ENCODE assay signal across 14 mouse cellular contexts in the genomic region with DNA sequence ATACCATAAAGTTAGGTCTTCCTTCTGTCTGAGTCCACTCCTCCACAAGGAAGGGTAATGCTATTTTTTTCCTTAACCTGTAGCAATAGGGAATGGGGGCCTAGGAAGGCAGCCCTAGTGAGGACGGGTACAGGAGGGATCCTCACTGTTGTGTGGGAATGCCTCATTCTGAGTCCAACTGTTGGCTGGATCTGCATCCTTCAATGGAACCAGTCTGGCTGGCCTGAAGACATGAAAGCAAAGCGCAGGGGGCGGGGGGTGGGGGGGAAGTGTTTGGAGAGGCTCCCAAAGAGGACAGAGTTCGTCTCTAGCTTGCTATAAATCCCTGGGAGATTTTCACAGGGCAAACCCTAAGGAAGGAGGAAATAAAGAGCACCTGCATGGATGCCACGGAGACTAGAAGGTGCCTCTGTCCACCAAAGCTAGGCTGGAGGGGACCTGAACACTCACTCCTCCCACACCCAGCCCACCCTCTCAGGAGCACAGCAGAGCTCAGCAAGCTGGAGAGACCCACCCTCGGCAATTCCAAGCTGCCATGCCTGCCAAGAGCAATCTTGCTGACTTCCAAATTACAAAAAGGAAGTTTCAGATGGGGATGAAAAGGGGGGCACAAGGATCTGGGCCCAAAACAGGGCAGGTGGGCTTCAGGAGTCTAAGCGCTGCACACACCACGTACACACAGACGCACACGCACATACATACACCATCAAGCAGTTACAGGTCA. TPM values are rescaled to one million over a fixed set of nuclear protein-coding genes. Genes with fewer than 3 reads are reported as not detected.
A peak's percentile ranks its signal among the peaks of the same experiment; 100 is the strongest.
DNase-seq lines count a peak whose midpoint lies in the region; ATAC-seq and TF ChIP-seq lines count a peak whose summit lies in the region.
"Had no signal": no experiment of that assay in that cellular context is flagged by ENCODE, and none has a peak within 500 bp of the region (broad histone marks: within the 10 kb centered on the region; RNA-seq: fewer than 3 reads in every experiment).

No protein-coding gene starts in this region.

- 0 out of 2 replicates have a peak, but pooled peaks cover 13% of the 10 kb centered on the region for H3K27me3 ChIP-seq in lung, embryonic 14.5 days (ENCODE audit: insufficient read depth, low read length)
- H3K27me3 ChIP-seq in forebrain, embryonic 16.5 days (replicated peaks; ENCODE audit: control insufficient read depth, insufficient read depth, low read length), result no peaks in the 10 kb centered on the region
- H3K27me3 ChIP-seq in neural tube, embryonic 14.5 days (ENCODE audit: control insufficient read depth, insufficient read depth, low read length), result no peaks in the 10 kb centered on the region
- H3K27me3 ChIP-seq in liver, embryonic 12.5 days (replicated peaks), result peaks cover 53% of the 10 kb centered on the region

- H3K4me1 ChIP-seq in lung, embryonic 14.5 days (ENCODE audit: insufficient read depth), result 0 out of 2 replicates have a peak, but pooled peaks cover 8% of the 10 kb centered on the region
- peaks cover 32% of the 10 kb centered on the region for H3K4me1 ChIP-seq in forebrain, embryonic 16.5 days (replicated peaks; ENCODE audit: control insufficient read depth, insufficient read depth, low read length)
- peaks cover 16% of the 10 kb centered on the region for H3K4me1 ChIP-seq in neural tube, embryonic 14.5 days (ENCODE audit: control insufficient read depth, insufficient read depth, low read length)
- 0 out of 2 replicates have a peak, but pooled peaks cover 8% of the 10 kb centered on the region for H3K4me1 ChIP-seq in liver, embryonic 12.5 days

- intact Hi-C loops in left cerebral cortex, postnatal 36 days (cut with DNase I), result loop anchor here (5.0 kb wide), 2 partner anchors 39 to 64 kb away; no protein-coding TSS in a partner anchor

- peak overlapping the region; percentile 94 for H3K4me2 ChIP-seq in lung, embryonic 14.5 days
- H3K4me2 ChIP-seq in forebrain, embryonic 16.5 days (ENCODE audit: low read length), result peak overlapping the region; percentile 73
- peak overlapping the region; percentile 74 for H3K4me2 ChIP-seq in neural tube, embryonic 14.5 days (ENCODE audit: low read depth, low read length)
- no peak overlapping the region for H3K4me2 ChIP-seq in liver, embryonic 12.5 days
- H3K4me2 ChIP-seq: heart, embryonic 12.5 days had no signal

- H3K27ac ChIP-seq in lung, embryonic 14.5 days (ENCODE audit: low read depth), result no peak overlapping the region
- H3K27ac ChIP-seq in forebrain, embryonic 16.5 days (ENCODE audit: low read length), result no peak overlapping the region
- H3K27ac ChIP-seq in neural tube, embryonic 14.5 days (ENCODE audit: low read depth, low read length), result no peak overlapping the region
- no peak overlapping the region for H3K27ac ChIP-seq in liver, embryonic 12.5 days
- H3K27ac ChIP-seq: macrophage had no signal

- H3K9me3 ChIP-seq in lung, embryonic 14.5 days (ENCODE audit: low read depth, low read length), result no peaks in the 10 kb centered on the region
- no peaks in the 10 kb centered on the region for H3K9me3 ChIP-seq in forebrain, embryonic 16.5 days (ENCODE audit: control insufficient read depth, low read length)
- H3K9me3 ChIP-seq in neural tube, embryonic 14.5 days (ENCODE audit: control insufficient read depth, low read length), result no peaks in the 10 kb centered on the region
- no peaks in the 10 kb centered on the region for H3K9me3 ChIP-seq in liver, embryonic 12.5 days (replicated peaks)
- H3K9me3 ChIP-seq: heart, embryonic 12.5 days had no signal

- peak; percentile 51 for DNase-seq in cerebellum, adult 9-11 months
- DNase-seq in lung, embryonic 14.5 days, result no peak
- no peak for DNase-seq in lung, adult 18-20 months
- DNase-seq in left cerebral cortex, postnatal 36 days (ENCODE audit: low spot score in 2 of 2), result no peak
- DNase-seq: adrenal gland, adult 2 months; cerebellum, adult 9-10 months; kidney, postnatal 36 days; retina, postnatal 1 day had no signal

- no peak for TF ChIP-seq CTCF in lung, embryonic 14.5 days (IDR thresholded peaks at IDR 0.05; ENCODE audit: low read depth)

- no peaks in the 10 kb centered on the region for H3K36me3 ChIP-seq in lung, embryonic 14.5 days (ENCODE audit: insufficient read depth)
- H3K36me3 ChIP-seq in forebrain, embryonic 16.5 days (ENCODE audit: control insufficient read depth, insufficient read depth), result no peaks in the 10 kb centered on the region
- no peaks in the 10 kb centered on the region for H3K36me3 ChIP-seq in neural tube, embryonic 14.5 days (ENCODE audit: control insufficient read depth, insufficient read depth, low read length)
- no peaks in the 10 kb centered on the region for H3K36me3 ChIP-seq in liver, embryonic 12.5 days
- H3K36me3 ChIP-seq: heart, embryonic 12.5 days had no signal

- H3K9ac ChIP-seq in lung, embryonic 14.5 days, result no peak overlapping the region
- H3K9ac ChIP-seq in forebrain, embryonic 16.5 days (replicated peaks; ENCODE audit: low read depth, low read length), result peak overlapping the region; percentile 12
- H3K9ac ChIP-seq in neural tube, embryonic 14.5 days (replicated peaks; ENCODE audit: low read depth, low read length), result 0 out of 2 replicates have a peak overlapping the region, but pooled peaks have one; percentile 26
- no peak overlapping the region for H3K9ac ChIP-seq in liver, embryonic 12.5 days
- H3K9ac ChIP-seq: heart, embryonic 12.5 days had no signal

- WGBS in lung, embryonic 14.5 days, result 61% methylated on average over 10 of the region's 10 CpGs
- WGBS in forebrain, embryonic 16.5 days, result 47% methylated on average over 10 of the region's 10 CpGs
- WGBS in neural tube, embryonic 14.5 days, result 73% methylated on average over 10 of the region's 10 CpGs
- whole genome bisulfite sequencing in liver, embryonic 12.5 days (ENCODE audit: insufficient replicate concordance), result 63% methylated on average over 10 of the region's 10 CpGs

- H3K4me3 ChIP-seq in lung, embryonic 14.5 days (ENCODE audit: low read depth, low read length), result no peak overlapping the region
- peak overlapping the region; percentile 80 for H3K4me3 ChIP-seq in forebrain, embryonic 16.5 days (replicated peaks; ENCODE audit: low read length)
- peak overlapping the region; percentile 90 for H3K4me3 ChIP-seq in neural tube, embryonic 14.5 days (ENCODE audit: low read depth, low read length)
- no peak overlapping the region for H3K4me3 ChIP-seq in liver, embryonic 12.5 days
- H3K4me3 ChIP-seq: heart, embryonic 12.5 days had no signal

- no peak for ATAC-seq in cerebellum, adult (ENCODE audit: insufficient number of reproducible peaks, low FRiP score, low TSS enrichment)
- ATAC-seq in lung, embryonic 14.5 days (ENCODE audit: insufficient read depth), result no peak
- ATAC-seq in forebrain, embryonic 16.5 days, result no peak
- ATAC-seq in neural tube, embryonic 14.5 days (ENCODE audit: low read depth), result no peak
- ATAC-seq in liver, embryonic 12.5 days, result no peak

RNA-seq across cellular contexts. Expression of gene Sorl1, which starts 2.3 kb away (rescaled TPM):
- polyA plus RNA-seq in lung, embryonic 14.5 days (2014; fragmentation: Nextera tagmentation; extraction: Ambion mirVana), result 15.3 and 19.8 TPM in 2 replicates
- 14.6 and 14.7 TPM in 2 replicates for polyA plus RNA-seq in forebrain, embryonic 16.5 days (2015; fragmentation: Nextera tagmentation; extraction: Ambion mirVana)
- 20.4 and 22.2 TPM in 2 replicates for polyA plus RNA-seq in neural tube, embryonic 14.5 days (2014; fragmentation: Nextera tagmentation; extraction: Ambion mirVana)
- 0.98 and 1.3 TPM in 2 replicates for polyA plus RNA-seq in liver, embryonic 12.5 days (2016; fragmentation: Nextera tagmentation; extraction: Ambion mirVana)
- 100 to 1,000 TPM; 205 to 221 TPM for total RNA-seq in left cerebral cortex, postnatal 36 days (2021)

Comparison
In these comparisons a context has a peak if more than half of its experiments do, and no peak if none do; other contexts are left out.
1. H3K4me3 ChIP-seq: peak in forebrain, embryonic 16.5 days (single experiment) and neural tube, embryonic 14.5 days (single experiment); none in lung, embryonic 14.5 days (single experiment) and liver, embryonic 12.5 days (single experiment).
2. H3K9ac ChIP-seq: peak in forebrain, embryonic 16.5 days (single experiment) and neural tube, embryonic 14.5 days (single experiment); none in lung, embryonic 14.5 days (single experiment) and liver, embryonic 12.5 days (single experiment).